Mouse (Mus musculus) G1E (cell line): ENCODE measurements around the gene Optc. TPM values are rescaled to one million over a fixed set of nuclear protein-coding genes. Genes with fewer than 3 reads are reported as not detected.

ENCODE experiments used
- ATAC-seq: 2 replicates; pipeline ENCODE4 v1.8.0; 2016; ENCODE audit warnings: mild to moderate bottlenecking; ENCODE audit not compliant: insufficient number of reproducible peaks, poor library complexity, low FRiP score, severe bottlenecking; ENCODE audit errors: extremely low read depth
- DNase-seq: peaks from one replicate; pipeline ENCODE4 v3.0.0; 2012; ENCODE audit warnings: low spot score
- H3K27me3 ChIP-seq: 2 replicates; pipeline ENCODE4 v1.6.1; 2012; ENCODE audit warnings: mild to moderate bottlenecking, low read length, inconsistent platforms; ENCODE audit not compliant: insufficient read depth
- H3K36me3 ChIP-seq: replicated peaks from 2 replicates; pipeline ENCODE3; 2012; ENCODE audit warnings: mild to moderate bottlenecking, inconsistent platforms
- H3K4me1 ChIP-seq: 2 replicates; pipeline ENCODE4 v1.6.1; 2012; ENCODE audit warnings: low read depth, low read length, inconsistent platforms, mixed read lengths; ENCODE audit not compliant: insufficient read depth
- H3K4me3 ChIP-seq: 2 replicates; pipeline ENCODE4 v1.5.1; 2012; ENCODE audit warnings: low read depth, mild to moderate bottlenecking, inconsistent platforms, low read length, moderate library complexity, mixed read lengths
- H3K9me3 ChIP-seq: replicated peaks from 2 replicates; pipeline ENCODE4 v1.6.1; 2012; ENCODE audit warnings: inconsistent platforms
- CTCF ChIP-seq: IDR thresholded peaks from 2 replicates; pipeline ENCODE4 v1.5.1; 2012; ENCODE audit warnings: low read depth, low read length, inconsistent platforms, mixed read lengths
- GATA1 ChIP-seq: IDR thresholded peaks from 2 replicates; pipeline ENCODE4 v1.6.1; 2012; ENCODE audit warnings: borderline replicate concordance, low read length, inconsistent platforms, mixed read lengths
- GATA2 ChIP-seq: IDR thresholded peaks from 2 replicates; pipeline ENCODE4 v1.6.1; 2012; ENCODE audit warnings: low read depth, low read length, inconsistent platforms, borderline replicate concordance
- POLR2AphosphoS5 ChIP-seq: IDR thresholded peaks from 2 replicates; pipeline ENCODE4 v1.6.1; 2012; ENCODE audit warnings: low read depth, low read length, inconsistent platforms; ENCODE audit not compliant: insufficient replicate concordance
- TAL1 ChIP-seq: conservative IDR thresholded peaks from 2 replicates; pipeline ENCODE4 v1.6.1; 2012; ENCODE audit warnings: low read depth, low read length, inconsistent platforms, mixed read lengths
- polyA plus RNA-seq: library from polyadenylated mRNA; stranded (reverse); fragments of >175 nt; gene quantifications from 2 replicates; pipeline ENCODE4 v1.2.3, GENCODE M21; 2012
- total RNA-seq, 2 experiments: library from RNA; stranded (forward) in 1 of 2; stranded (reverse) in 1 of 2; fragments of 200-1000 nt in 1 of 2; fragments of >200 nt in 1 of 2; fragmentation: Nextera tagmentation in 1 of 2; gene quantifications; 2 replicates each; pipeline ENCODE4 v1.2.3; 2014 to 2017

Optc gene
- total and polyA plus RNA-seq, 3 experiments = not detected

- no peak for ATAC-seq
- no peak for DNase-seq
- Histone ChIP-seq H3K4me1 (peaks cover 60% of the 10 kb centered on the region), H3K27me3 (peaks cover 5% of the 10 kb centered on the region; the same call in 1 of the 2 replicates), H3K4me3 (no peak overlapping the region), H3K9me3 (no peaks in the 10 kb centered on the region), H3K36me3 (no peaks in the 10 kb centered on the region)
- TF ChIP-seq POLR2AphosphoS5 (no peak), CTCF (no peak), TAL1 (no peak)
Observed at GRCm38 (mm10) chr1:133941904-133942303, 34.1 kb upstream of the Optc start.

GRCm38 (mm10) chr1:133941158-133941860, 33.5 kb upstream of the Optc start:
- DNase-seq (no peak), ATAC-seq (no peak)
- Histone ChIP-seq H3K4me1 (peaks cover 63% of the 10 kb centered on the region), H3K27me3 (peaks cover 5% of the 10 kb centered on the region; the same call in 1 of the 2 replicates), H3K36me3 (no peaks in the 10 kb centered on the region), H3K9me3 (peaks cover under 1% of the 10 kb centered on the region; the same call in 1 of the 2 replicates), H3K4me3 (no peak overlapping the region)
- TF ChIP-seq POLR2AphosphoS5 (no peak), GATA1 (no peak), TAL1 (no peak), CTCF (no peak), GATA2 (no peak)

GRCm38 (mm10) chr1:133940481-133941092, 32.8 kb upstream of the Optc start:
- no peaks in the 10 kb centered on the region for H3K36me3 ChIP-seq
- no peak for DNase-seq
- no peak for ATAC-seq
- no peak overlapping the region for H3K4me3 ChIP-seq
- TF ChIP-seq GATA1 (no peak), CTCF (no peak), POLR2AphosphoS5 (no peak), TAL1 (no peak), GATA2 (no peak)
- H3K9me3 ChIP-seq = peaks cover 6% of the 10 kb centered on the region
- H3K4me1 ChIP-seq = peaks cover 56% of the 10 kb centered on the region
- H3K27me3 ChIP-seq = peaks cover 5% of the 10 kb centered on the region; the same call in 1 of the 2 replicates

- no peak for DNase-seq
- Histone ChIP-seq H3K9me3 (peaks cover 6% of the 10 kb centered on the region), H3K4me1 (peaks cover 52% of the 10 kb centered on the region), H3K27me3 (peaks cover 7% of the 10 kb centered on the region; the same call in 1 of the 2 replicates), H3K36me3 (no peaks in the 10 kb centered on the region), H3K4me3 (no peak overlapping the region)
- ATAC-seq = no peak
- TF ChIP-seq TAL1 (no peak), GATA1 (no peak), POLR2AphosphoS5 (no peak), CTCF (no peak), GATA2 (no peak)
Observed at GRCm38 (mm10) chr1:133939708-133940107, 31.9 kb upstream of the Optc start.

GRCm38 (mm10) chr1:133936169-133936568, 28.4 kb upstream of the Optc start:
- Histone ChIP-seq H3K4me1 (peaks cover 33% of the 10 kb centered on the region), H3K4me3 (no peak overlapping the region), H3K27me3 (peaks cover 26% of the 10 kb centered on the region), H3K9me3 (peaks cover 6% of the 10 kb centered on the region), H3K36me3 (no peaks in the 10 kb centered on the region)
- ATAC-seq = no peak
- DNase-seq = no peak
- TF ChIP-seq GATA1 (no peak), CTCF (peak; percentile 38; the same call in 1 of the 2 replicates)

- Histone ChIP-seq H3K27me3 (peaks cover 43% of the 10 kb centered on the region), H3K4me1 (peaks cover 26% of the 10 kb centered on the region), H3K36me3 (no peaks in the 10 kb centered on the region), H3K4me3 (no peak overlapping the region), H3K9me3 (peaks cover 6% of the 10 kb centered on the region)
- ATAC-seq = no peak
- no peak for DNase-seq
- TF ChIP-seq CTCF (no peak), GATA1 (no peak), TAL1 (no peak), POLR2AphosphoS5 (no peak), GATA2 (no peak)
Observed at GRCm38 (mm10) chr1:133934354-133934963, 26.7 kb upstream of the Optc start.
